Mouse (Mus musculus) kidney, postnatal 0 days (tissue): Measurements from ENCODE around the gene Gramd1b. TPM values are rescaled to one million over a fixed set of nuclear protein-coding genes. Genes with fewer than 3 reads are reported as not detected.

Source experiments
- ATAC-seq: fragments of 200-750 bp; cut with Nextera tagmentation; replicated peaks from 2 replicates; pipeline ENCODE4 v1.8.0; 2017; ENCODE audit warnings: low read depth, moderate number of reproducible peaks, moderate TSS enrichment, moderate library complexity; ENCODE audit not compliant: low FRiP score
- DNase-seq: peaks from one replicate; pipeline ENCODE4 v3.0.0-alpha.2; 2016; ENCODE audit warnings: low spot score
- H3K27ac ChIP-seq: fragments of 300-500 bp; sonication (generic); 2 replicates; pipeline ENCODE4 v1.5.1; 2014; ENCODE audit warnings: mild to moderate bottlenecking
- H3K27me3 ChIP-seq: fragments of 300-500 bp; sonication (generic); 2 replicates; pipeline ENCODE4 v1.6.1; 2014; ENCODE audit warnings: low read length, mixed read lengths; ENCODE audit not compliant: insufficient read depth
- H3K36me3 ChIP-seq: fragments of 300-500 bp; sonication (generic); 2 replicates; pipeline ENCODE4 v1.6.1; 2014; ENCODE audit warnings: low read length, mixed read lengths; ENCODE audit not compliant: insufficient read depth
- H3K4me1 ChIP-seq: fragments of 300-500 bp; sonication (generic); replicated peaks from 2 replicates; pipeline ENCODE4 v1.6.1; 2014; ENCODE audit warnings: antibody characterized with exemption, low read length, mixed read lengths; ENCODE audit not compliant: insufficient read depth
- H3K4me2 ChIP-seq: fragments of 300-500 bp; sonication (generic); 2 replicates; pipeline ENCODE4 v1.6.1; 2014; ENCODE audit warnings: mild to moderate bottlenecking, low read length, moderate library complexity, mixed read lengths
- H3K4me3 ChIP-seq: fragments of 300-500 bp; sonication (generic); replicated peaks from 2 replicates; pipeline ENCODE4 v1.5.1; 2014; ENCODE audit warnings: low read depth, low read length
- H3K9ac ChIP-seq: fragments of 300-500 bp; sonication (generic); 2 replicates; pipeline ENCODE4 v1.6.1; 2014; ENCODE audit warnings: low read depth, low read length
- H3K9me3 ChIP-seq: fragments of 300-500 bp; sonication (generic); replicated peaks from 2 replicates; pipeline ENCODE4 v1.6.1; 2016; ENCODE audit warnings: low read length, inconsistent platforms, mixed read lengths
- CTCF ChIP-seq: IDR thresholded peaks from 2 replicates; pipeline ENCODE4 v1.5.1; 2016; ENCODE audit warnings: antibody characterized with exemption, low read depth, mild to moderate bottlenecking, moderate library complexity
- WGBS: fragments of 180-500 bp; shearing (Covaris S2); extraction: QIAGEN DNeasy Blood & Tissue Kit; methylation state at CpG from one replicate; pipeline ENCODE4 v1.1.7; 2014; 5-methylcytosine and 5-hydroxymethylcytosine counted together
- polyA plus RNA-seq: library from polyadenylated mRNA; unstranded; fragments of >200 nt; fragmentation: Nextera tagmentation; extraction: Ambion mirVana; gene quantifications from 2 replicates; pipeline ENCODE4 v1.2.1, GENCODE M21; 2015

Gene Gramd1b
- polyA plus RNA-seq, 1 experiment from 2014 or later: 9.0 TPM

DNA sequence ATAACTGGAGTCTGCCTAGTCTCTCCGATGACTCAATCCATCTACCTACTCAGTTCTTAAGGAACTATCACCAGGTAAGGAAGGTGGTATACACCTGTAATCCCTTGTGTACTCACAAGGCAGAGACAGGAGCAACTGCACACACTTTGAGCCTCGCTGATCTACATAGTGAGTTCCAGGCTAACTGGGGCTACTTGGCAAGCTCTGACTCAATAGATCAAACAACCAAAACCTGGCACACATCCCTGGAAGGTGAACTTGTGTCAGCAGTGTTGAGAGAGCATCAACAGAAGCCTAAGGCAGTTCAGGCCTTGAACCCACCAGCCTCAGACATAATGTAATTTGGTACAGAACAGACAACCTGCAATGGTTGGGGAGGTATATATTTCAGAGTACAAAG, 135.0 kb downstream of the Gramd1b start:
- H3K9me3 ChIP-seq: no peaks in the 10 kb centered on the region
- H3K27me3 ChIP-seq: no peaks in the 10 kb centered on the region
- no peak overlapping the region for H3K4me2 ChIP-seq
- H3K9ac ChIP-seq: no peak overlapping the region
- WGBS: 89% methylated on average over 2 of the region's 2 CpGs
- H3K4me3 ChIP-seq: no peak overlapping the region
- ATAC-seq (no peak), DNase-seq (no peak)
- H3K27ac ChIP-seq: no peak overlapping the region
- no peaks in the 10 kb centered on the region for H3K36me3 ChIP-seq
- TF ChIP-seq CTCF: no peak
- H3K4me1 ChIP-seq: 0 out of 2 replicates have a peak, but pooled peaks cover 3% of the 10 kb centered on the region

DNA sequence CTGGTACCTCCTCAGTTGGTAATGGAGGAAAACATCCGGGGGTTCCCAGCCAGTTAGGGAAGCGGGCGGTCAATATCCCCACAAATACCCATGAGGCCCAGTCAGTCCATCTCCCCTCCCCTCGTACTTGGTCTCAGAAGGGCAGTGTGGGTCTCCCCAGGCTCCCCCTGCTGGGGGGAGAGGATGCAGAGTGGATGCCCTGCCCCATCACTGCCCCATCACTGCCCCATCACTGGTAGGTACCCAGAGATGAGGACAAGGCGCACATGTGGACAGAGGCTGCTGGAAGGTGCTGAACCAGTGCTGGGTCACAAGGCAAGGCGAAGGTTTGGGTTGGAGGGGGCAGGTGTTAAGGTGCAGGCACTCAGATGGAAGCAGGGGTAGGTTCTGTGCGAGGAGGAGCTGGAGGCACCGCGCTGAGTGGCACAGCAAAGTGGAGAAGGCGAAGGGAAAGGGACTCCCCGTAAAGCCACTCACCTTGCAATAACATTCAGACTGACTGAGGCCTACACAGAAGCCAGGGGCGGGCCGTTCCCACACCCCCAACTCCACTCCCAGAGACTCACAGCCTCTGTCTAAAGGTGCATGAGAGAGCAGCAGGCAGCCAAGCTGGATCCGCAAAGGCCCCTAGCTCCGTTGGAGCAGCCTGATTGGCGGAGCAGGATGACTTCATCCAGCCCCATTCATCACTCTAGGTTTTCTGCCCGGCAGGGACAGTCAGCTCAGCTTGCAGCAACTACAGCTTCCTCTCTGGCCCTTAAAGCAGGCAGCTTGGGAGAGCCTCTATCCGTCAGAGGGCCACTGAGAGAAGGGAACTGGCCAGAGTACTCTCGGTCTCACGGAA, 139.1 kb downstream of the Gramd1b start:
- H3K27me3 ChIP-seq: no peaks in the 10 kb centered on the region
- DNase-seq: peak; percentile 74
- peak overlapping the region; percentile 9 for H3K4me2 ChIP-seq
- 29% methylated on average over 20 of the region's 20 CpGs for WGBS
- H3K9me3 ChIP-seq: no peaks in the 10 kb centered on the region
- H3K36me3 ChIP-seq: no peaks in the 10 kb centered on the region
- peak overlapping the region; percentile 13; the same call in 1 of the 2 replicates for H3K9ac ChIP-seq
- ATAC-seq: peak; percentile 75; the same call in 1 of the 2 replicates
- TF ChIP-seq CTCF: peak; percentile 31; the same call in 1 of the 2 replicates
- peak overlapping the region; percentile 3; the same call in 1 of the 2 replicates for H3K27ac ChIP-seq
- H3K4me1 ChIP-seq: 0 out of 2 replicates have a peak, but pooled peaks cover 3% of the 10 kb centered on the region
- no peak overlapping the region for H3K4me3 ChIP-seq

- H3K27ac ChIP-seq: no peak overlapping the region
- TF ChIP-seq CTCF: no peak
- H3K9ac ChIP-seq: no peak overlapping the region
- no peaks in the 10 kb centered on the region for H3K27me3 ChIP-seq
- H3K4me1 ChIP-seq: 0 out of 2 replicates have a peak, but pooled peaks cover 3% of the 10 kb centered on the region
- DNase-seq: no peak
- WGBS: 67% methylated on average over 17 of the region's 17 CpGs
- H3K9me3 ChIP-seq: no peaks in the 10 kb centered on the region
- no peaks in the 10 kb centered on the region for H3K36me3 ChIP-seq
- H3K4me3 ChIP-seq: no peak overlapping the region
- ATAC-seq: peak; percentile 44; the same call in 1 of the 2 replicates
- no peak overlapping the region for H3K4me2 ChIP-seq
These were observed 139.8 kb downstream of the Gramd1b start for GRCm38 (mm10) chr9:40391359-40391758.

GRCm38 (mm10) chr9:40390904-40391303, 140.3 kb downstream of the Gramd1b start:
- DNase-seq (peak; percentile 69), ATAC-seq (peak; percentile 76)
- Histone ChIP-seq H3K9me3 (no peaks in the 10 kb centered on the region), H3K27ac (no peak overlapping the region), H3K36me3 (no peaks in the 10 kb centered on the region), H3K4me3 (no peak overlapping the region), H3K9ac (no peak overlapping the region), H3K4me2 (no peak overlapping the region), H3K27me3 (no peaks in the 10 kb centered on the region), H3K4me1 (0 out of 2 replicates have a peak, but pooled peaks cover 3% of the 10 kb centered on the region)
- 44% methylated on average over 8 of the region's 8 CpGs for WGBS
- peak; percentile 68 for TF ChIP-seq CTCF

- Histone ChIP-seq H3K9ac (no peak overlapping the region), H3K27me3 (no peaks in the 10 kb centered on the region), H3K9me3 (no peaks in the 10 kb centered on the region), H3K27ac (no peak overlapping the region), H3K4me1 (0 out of 2 replicates have a peak, but pooled peaks cover 3% of the 10 kb centered on the region), H3K36me3 (no peaks in the 10 kb centered on the region), H3K4me3 (no peak overlapping the region), H3K4me2 (no peak overlapping the region)
- TF ChIP-seq CTCF: no peak
- WGBS: 94% methylated on average over 8 of the region's 8 CpGs
- DNase-seq (no peak), ATAC-seq (no peak)
These were observed 140.8 kb downstream of the Gramd1b start for GRCm38 (mm10) chr9:40390396-40390760.

- no peak for TF ChIP-seq CTCF
- Histone ChIP-seq H3K4me2 (no peak overlapping the region), H3K4me3 (no peak overlapping the region), H3K27ac (no peak overlapping the region), H3K36me3 (no peaks in the 10 kb centered on the region), H3K4me1 (0 out of 2 replicates have a peak, but pooled peaks cover 3% of the 10 kb centered on the region), H3K27me3 (no peaks in the 10 kb centered on the region), H3K9ac (no peak overlapping the region), H3K9me3 (no peaks in the 10 kb centered on the region)
- ATAC-seq: no peak
- 82% methylated on average over 8 of the region's 8 CpGs for WGBS
- no peak for DNase-seq
These were observed 141.4 kb downstream of the Gramd1b start for GRCm38 (mm10) chr9:40389669-40390395.
